Mouse (Mus musculus) layer of hippocampus, adult 9-11 months (tissue): ENCODE data around the gene Gjc3.
"Not testable (repeated sequence)": the region's sequence is repeated elsewhere in the genome, so short reads cannot be mapped to it uniquely, and the experiment has no call there.

Source experiments
- DNase-seq: peaks from one replicate; pipeline ENCODE4 v3.0.0; 2022

The Gjc3 gene

GRCm38 (mm10) chr5:137962945-137963344, at the start of gene Gjc3:
Gjc3 (minus strand) TSS chr5:137963098.
- DNase-seq = peak; percentile 22

GRCm38 (mm10) chr5:138012382-138012781, 49.5 kb upstream of the Gjc3 start:
- no peak for DNase-seq

DNA sequence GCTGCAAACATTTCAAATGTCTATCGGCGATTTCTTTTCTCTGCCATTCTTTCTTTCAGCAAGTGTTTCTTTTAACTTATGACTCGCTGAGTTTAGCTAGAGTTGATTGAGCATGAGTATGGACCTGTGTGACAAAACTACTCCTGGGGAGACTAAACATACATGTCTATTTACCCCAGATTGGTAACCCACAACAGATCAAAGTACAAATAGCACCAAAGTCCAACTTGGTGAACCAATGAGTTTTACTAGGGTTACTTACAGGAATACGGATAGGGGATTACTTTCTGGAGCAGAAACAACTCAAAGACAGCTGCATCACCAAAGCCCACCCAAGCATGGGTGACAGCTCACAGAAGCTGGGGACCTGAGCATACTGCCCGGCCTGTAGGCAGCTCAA, 46.5 kb upstream of the Gjc3 start:
- no peak for DNase-seq

DNA sequence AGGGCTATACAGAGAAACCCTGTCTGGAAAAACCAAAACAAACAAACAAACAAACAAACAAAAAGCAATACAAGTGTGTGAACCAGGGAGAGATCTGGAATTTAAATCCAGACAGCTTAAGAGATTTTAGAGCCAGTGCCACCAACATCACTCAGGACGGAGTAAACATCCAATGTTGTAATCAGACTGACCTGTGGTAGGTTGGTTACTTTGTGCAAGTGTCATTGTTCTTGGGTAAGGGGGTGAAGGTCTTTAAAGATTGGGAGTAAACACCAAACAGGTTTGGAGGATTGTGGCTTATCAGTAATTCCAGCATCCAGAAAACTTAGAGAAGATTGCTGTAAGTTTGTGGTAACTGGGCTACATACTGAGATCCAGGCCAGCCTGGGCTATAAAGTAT, 23.5 kb upstream of the Gjc3 start:
- no peak for DNase-seq

- DNase-seq = no peak
These were observed 18.4 kb upstream of the Gjc3 start, which contains the start of gene Azgp1 for GRCm38 (mm10) chr5:137981300-137981699. Azgp1 (plus strand) TSS chr5:137981520.

DNA sequence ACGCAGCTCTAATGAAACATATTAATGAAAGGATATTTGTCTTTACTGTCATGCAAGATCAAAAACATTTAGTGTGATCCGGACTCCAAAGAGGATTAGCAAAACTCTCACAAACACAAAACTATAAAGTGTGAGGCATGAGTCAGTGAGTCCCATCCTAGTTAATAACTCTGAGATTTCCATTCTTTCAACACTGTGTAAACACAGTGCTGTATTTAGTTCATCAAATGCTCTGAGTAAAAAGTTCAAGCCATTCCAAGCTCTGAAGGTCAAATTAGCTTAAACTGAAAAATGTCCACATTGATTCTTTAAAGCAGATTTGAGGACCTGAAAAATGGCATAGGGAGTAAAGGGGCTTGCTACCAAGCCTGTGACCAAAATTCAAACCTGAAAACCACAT, 16.2 kb upstream of the Gjc3 start:
- no peak for DNase-seq

DNA sequence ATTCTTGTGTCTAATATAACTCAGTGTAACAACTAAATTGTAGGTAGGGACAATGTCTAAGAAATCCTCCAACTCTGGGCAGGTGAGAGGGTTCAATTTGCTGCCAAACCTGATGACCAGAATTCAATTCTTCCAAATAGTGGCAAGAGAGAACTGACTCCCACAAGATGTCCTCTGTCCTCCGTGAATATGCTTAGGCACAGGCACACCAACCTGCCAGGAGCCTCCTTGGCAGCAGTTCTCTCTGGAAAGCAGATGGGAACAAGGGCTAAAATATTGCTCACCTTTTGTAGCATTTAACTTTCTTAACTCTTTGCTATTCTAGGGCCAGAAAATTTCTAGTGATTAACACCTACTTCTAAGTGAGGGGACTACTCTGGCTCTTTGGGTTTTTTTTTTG, 14.4 kb upstream of the Gjc3 start:
- no peak for DNase-seq

DNA sequence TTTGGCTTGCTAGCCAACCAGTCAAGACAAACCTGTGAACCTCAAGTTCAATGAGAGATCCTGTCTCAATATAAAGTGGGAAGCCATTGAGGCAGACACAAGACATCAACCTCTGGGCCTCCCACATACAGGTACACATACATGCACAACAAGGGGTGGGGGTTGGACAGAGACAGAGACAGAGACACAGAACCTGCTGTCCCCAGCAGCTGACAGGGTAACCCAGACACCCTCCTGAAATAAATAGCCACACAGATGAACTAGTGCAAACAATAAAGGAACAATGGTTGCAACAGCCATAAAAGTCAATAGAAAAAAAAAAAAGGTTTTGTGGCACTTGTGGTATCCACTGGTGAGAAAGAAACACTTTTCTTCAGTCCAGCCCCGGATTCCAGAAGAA, 12.5 kb upstream of the Gjc3 start:
- DNase-seq = no peak

DNA sequence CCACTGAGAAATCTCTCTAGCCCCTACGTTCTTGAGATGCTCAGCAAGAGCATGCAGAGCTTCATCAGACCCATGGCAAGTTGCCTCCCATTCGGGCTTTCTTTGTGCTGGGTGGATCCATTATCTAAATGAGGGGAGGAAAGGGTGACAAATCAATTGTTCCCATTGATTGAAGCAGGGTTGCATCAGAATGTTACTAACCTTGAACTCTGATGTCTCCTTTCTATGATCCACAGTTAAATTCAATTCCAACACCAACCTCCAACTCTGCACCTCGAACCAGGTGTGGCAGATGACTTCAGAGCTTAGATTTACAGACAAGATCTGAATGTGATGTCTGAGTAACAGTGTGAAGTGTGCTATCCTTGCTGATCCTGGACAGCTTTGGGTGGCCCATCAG, 11.8 kb upstream of the Gjc3 start:
- no peak for DNase-seq

GRCm38 (mm10) chr5:137973738-137974137, 10.8 kb upstream of the Gjc3 start:
- DNase-seq = no peak

- DNase-seq = no peak
These were observed 10.3 kb upstream of the Gjc3 start for GRCm38 (mm10) chr5:137973161-137973560.

- DNase-seq = peak; percentile 87
These were observed 3.6 kb upstream of the Gjc3 start for GRCm38 (mm10) chr5:137966492-137966891.

- DNase-seq = no peak
These were observed 6.5 kb downstream of the Gjc3 start for GRCm38 (mm10) chr5:137956404-137956803.

- DNase-seq = no peak
These were observed 11.7 kb downstream of the Gjc3 start for GRCm38 (mm10) chr5:137951218-137951617.

DNA sequence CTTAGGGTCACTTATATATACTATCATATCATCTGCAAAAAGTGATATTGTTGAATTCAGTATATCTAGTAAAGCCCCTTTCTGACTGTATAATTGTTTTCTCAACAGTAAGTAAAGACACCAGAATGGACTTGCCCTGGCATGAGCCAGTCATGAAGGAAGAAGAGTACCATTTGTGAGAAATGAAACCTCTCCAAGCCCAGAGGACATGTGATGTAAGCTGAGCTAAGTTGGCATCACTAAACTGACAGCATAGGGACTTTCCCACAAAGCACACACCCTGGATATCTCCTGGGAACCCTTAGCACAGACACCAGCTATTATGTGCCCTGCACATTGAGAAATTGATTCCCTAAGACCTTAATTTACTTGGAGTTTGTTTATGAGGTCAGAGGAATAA, 15.6 kb downstream of the Gjc3 start:
- no peak for DNase-seq

DNA sequence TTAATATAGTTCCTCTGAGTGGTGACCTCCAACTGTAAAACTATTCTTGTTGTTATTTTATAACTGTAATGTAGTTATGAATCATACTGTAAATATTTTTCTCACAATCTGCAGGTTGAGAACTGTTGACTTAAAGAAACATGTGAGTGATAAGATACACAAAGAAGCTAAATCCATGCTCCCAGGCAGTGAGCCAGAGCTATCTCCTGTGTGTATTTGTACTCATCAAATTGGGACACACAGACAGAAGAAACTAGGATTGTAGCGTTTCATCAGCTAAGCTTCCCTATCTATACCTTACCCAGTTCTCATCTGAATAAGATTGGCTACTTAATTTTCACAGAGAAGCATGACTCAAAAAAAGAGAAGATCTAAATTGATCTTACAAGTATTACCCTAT, 19.8 kb downstream of the Gjc3 start:
- DNase-seq = no peak

DNA sequence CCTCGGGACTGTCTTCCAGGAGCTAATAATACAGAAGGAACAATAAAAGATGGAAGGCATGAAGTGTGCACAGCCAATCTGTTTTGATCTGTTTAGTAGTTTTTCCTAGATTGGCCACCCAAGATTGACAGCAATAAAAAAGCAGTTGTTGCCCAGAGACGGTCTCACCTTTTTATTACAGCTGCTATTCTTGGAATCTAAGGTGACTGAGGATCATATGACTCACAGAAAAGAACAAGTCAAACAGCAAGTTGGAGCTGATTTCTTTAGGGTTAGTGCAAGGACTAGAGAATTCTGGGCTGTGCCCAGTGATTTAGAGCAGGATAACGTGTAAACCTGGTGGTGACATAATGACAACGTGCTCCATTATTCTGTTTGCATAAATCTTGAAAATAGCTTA, 21.9 kb downstream of the Gjc3 start:
- DNase-seq = no peak

DNA sequence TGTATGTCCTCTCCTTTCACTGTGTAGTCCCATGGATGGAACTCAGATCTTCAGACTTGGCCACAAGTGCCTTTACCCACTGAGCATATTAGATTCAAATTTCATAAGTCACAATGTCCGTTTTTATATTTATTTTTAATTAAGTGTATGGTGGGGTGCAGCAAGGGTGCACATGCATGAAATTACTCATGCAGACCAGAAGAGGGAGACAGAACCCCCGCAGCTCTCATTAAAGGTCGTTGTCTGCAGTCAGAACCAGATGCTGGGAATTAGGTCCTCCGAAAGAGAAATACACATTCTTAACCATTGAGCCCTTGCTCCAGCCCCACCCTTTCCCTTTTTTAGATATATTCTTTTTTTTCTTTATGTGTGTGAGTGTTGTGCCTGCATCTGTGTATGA, 25.7 kb downstream of the Gjc3 start:
- DNase-seq = no peak

GRCm38 (mm10) chr5:137936486-137936885, 26.4 kb downstream of the Gjc3 start:
- DNase-seq = no peak

DNA sequence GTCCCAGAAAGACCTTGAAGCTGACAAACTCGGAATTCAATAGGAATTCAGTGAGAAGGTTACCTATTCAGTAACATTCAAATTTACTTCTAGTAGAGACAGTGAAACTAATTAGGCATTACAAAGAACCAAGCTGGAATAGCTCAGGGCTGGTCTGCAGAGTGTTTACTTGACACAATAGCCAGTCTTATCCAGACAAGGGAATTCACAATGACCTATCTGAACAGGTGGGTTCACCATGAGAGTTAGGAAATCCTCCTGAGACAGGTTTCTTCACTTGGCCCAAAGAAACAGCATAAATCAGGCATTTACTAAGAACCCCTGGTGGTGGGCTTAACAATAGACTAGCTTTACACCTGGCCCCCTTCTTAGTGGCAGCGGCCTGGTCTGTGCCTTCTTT, 29.0 kb downstream of the Gjc3 start:
- not testable (repeated sequence) for DNase-seq

GRCm38 (mm10) chr5:137928439-137928838, 34.5 kb downstream of the Gjc3 start:
- no peak for DNase-seq

DNA sequence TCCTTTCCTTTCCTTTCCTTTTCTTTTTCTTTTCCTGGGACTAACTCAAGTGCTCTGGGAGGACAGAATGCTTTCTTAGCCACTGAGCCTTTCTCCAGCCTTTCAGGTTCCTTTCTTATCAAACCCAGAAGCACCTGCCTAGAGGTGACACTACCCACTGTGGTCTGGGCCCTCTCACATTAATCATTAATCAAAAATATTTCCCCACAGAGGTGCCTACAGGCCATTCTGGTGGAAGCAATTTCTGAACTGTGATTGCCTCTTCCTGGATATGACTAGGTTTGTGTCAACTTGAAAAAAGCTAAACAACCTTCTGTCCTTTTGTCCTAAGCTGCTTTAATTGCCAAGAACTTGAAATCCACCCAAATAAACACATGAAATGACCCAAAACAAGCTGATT, 40.7 kb downstream of the Gjc3 start:
- DNase-seq = no peak

DNA sequence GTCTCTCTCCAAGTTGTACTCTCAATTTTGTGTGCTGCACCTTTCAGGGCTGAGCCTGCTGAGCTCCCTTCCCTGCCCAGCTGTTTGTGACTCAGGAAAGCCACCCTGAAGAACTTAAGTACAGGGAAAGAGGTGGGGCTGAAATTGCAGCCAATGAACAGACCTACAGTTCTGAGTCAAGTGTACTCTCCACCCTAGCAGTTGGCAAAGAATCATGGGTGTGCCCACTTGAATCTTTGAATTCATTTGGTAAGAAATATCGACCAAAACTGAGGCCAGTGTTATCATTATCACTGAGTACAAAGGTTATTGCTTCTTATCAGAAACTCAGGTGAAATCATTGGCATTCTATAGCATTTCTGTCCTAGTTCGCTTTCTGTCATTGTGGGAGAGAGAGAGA, 41.4 kb downstream of the Gjc3 start, which contains the start of gene Cyp3a13:
Gene Cyp3a13 (minus strand): TSS at position 88 of the 400 bp plus-strand sequence.
- no peak for DNase-seq

GRCm38 (mm10) chr5:137915550-137915949, 47.3 kb downstream of the Gjc3 start:
- DNase-seq = no peak

GRCm38 (mm10) chr5:137914508-137914907, 48.4 kb downstream of the Gjc3 start:
- no peak for DNase-seq
